Mouse (Mus musculus): ENCODE data around the gene Nmrk1. TPM values are rescaled to one million over a fixed set of nuclear protein-coding genes. Genes with fewer than 3 reads are reported as not detected.

Nmrk1 gene
- polyA plus RNA-seq, 1 experiment from 2014 or later = 5.6 TPM

- ATAC-seq (ENCODE audit: low read depth) = peak; percentile 92
- peak overlapping the region; percentile 94 for H3K27ac ChIP-seq (ENCODE audit: low read length)
Measured at GRCm38 (mm10) chr19:18692176-18692575, 60.4 kb downstream of the Nmrk1 start.

GRCm38 (mm10) chr19:18692768-18693167 is 61.0 kb downstream of the Nmrk1 start:
- Histone ChIP-seq H3K27me3 (ENCODE audit: control insufficient read depth, insufficient read depth, low read depth, low read length) (no peaks in the 10 kb centered on the region), H3K9me3 (replicated peaks; ENCODE audit: control insufficient read depth, low read length) (no peaks in the 10 kb centered on the region), H3K36me3 (ENCODE audit: control insufficient read depth, insufficient read depth) (no peaks in the 10 kb centered on the region), H3K9ac (ENCODE audit: low read depth, low read length) (peak overlapping the region; percentile 47; the same call in 1 of the 2 replicates), H3K4me3 (ENCODE audit: low read depth, low read length) (no peak overlapping the region), H3K4me2 (ENCODE audit: low read depth, low read length) (peak overlapping the region; percentile 56), H3K27ac (ENCODE audit: low read length) (peak overlapping the region; percentile 94), H3K4me1 (ENCODE audit: control insufficient read depth, low read depth, low read length) (peaks cover 39% of the 10 kb centered on the region)
- WGBS (ENCODE audit: insufficient replicate concordance) = 71% methylated on average over 2 of the region's 2 CpGs
- peak; percentile 69 for ATAC-seq (ENCODE audit: low read depth)

More at GRCm38 (mm10) chr19:18692176-18692575, 60.4 kb downstream of the Nmrk1 start:
- no peaks in the 10 kb centered on the region for H3K9me3 ChIP-seq (replicated peaks; ENCODE audit: control insufficient read depth, low read length)
- no peaks in the 10 kb centered on the region for H3K36me3 ChIP-seq (ENCODE audit: control insufficient read depth, insufficient read depth)
- 14% methylated on average over 3 of the region's 3 CpGs for WGBS (ENCODE audit: insufficient replicate concordance)
- H3K27me3 ChIP-seq (ENCODE audit: control insufficient read depth, insufficient read depth, low read depth, low read length) = no peaks in the 10 kb centered on the region
- peak overlapping the region; percentile 47; the same call in 1 of the 2 replicates for H3K9ac ChIP-seq (ENCODE audit: low read depth, low read length)
- H3K4me3 ChIP-seq (ENCODE audit: low read depth, low read length) = no peak overlapping the region
- peaks cover 39% of the 10 kb centered on the region for H3K4me1 ChIP-seq (ENCODE audit: control insufficient read depth, low read depth, low read length)
- peak overlapping the region; percentile 56 for H3K4me2 ChIP-seq (ENCODE audit: low read depth, low read length)

GRCm38 (mm10) chr19:18695116-18695515 is 63.4 kb downstream of the Nmrk1 start:
- Histone ChIP-seq H3K27ac (ENCODE audit: low read length) (peak overlapping the region; percentile 75), H3K4me2 (ENCODE audit: low read depth, low read length) (no peak overlapping the region), H3K27me3 (ENCODE audit: control insufficient read depth, insufficient read depth, low read depth, low read length) (no peaks in the 10 kb centered on the region), H3K4me3 (ENCODE audit: low read depth, low read length) (no peak overlapping the region), H3K36me3 (ENCODE audit: control insufficient read depth, insufficient read depth) (no peaks in the 10 kb centered on the region), H3K9ac (ENCODE audit: low read depth, low read length) (no peak overlapping the region), H3K4me1 (ENCODE audit: control insufficient read depth, low read depth, low read length) (peaks cover 39% of the 10 kb centered on the region), H3K9me3 (replicated peaks; ENCODE audit: control insufficient read depth, low read length) (no peaks in the 10 kb centered on the region)
- WGBS (ENCODE audit: insufficient replicate concordance) = 66% methylated on average over 3 of the region's 3 CpGs
- ATAC-seq (ENCODE audit: low read depth) = peak; percentile 57

GRCm38 (mm10) chr19:18695552-18695951 is 63.8 kb downstream of the Nmrk1 start:
- Histone ChIP-seq H3K4me1 (ENCODE audit: control insufficient read depth, low read depth, low read length) (peaks cover 39% of the 10 kb centered on the region), H3K9ac (ENCODE audit: low read depth, low read length) (peak overlapping the region; percentile 28; the same call in 1 of the 2 replicates), H3K9me3 (replicated peaks; ENCODE audit: control insufficient read depth, low read length) (no peaks in the 10 kb centered on the region), H3K27me3 (ENCODE audit: control insufficient read depth, insufficient read depth, low read depth, low read length) (no peaks in the 10 kb centered on the region), H3K4me3 (ENCODE audit: low read depth, low read length) (no peak overlapping the region), H3K4me2 (ENCODE audit: low read depth, low read length) (peak overlapping the region; percentile 41; the same call in 1 of the 2 replicates), H3K36me3 (ENCODE audit: control insufficient read depth, insufficient read depth) (no peaks in the 10 kb centered on the region), H3K27ac (ENCODE audit: low read length) (peak overlapping the region; percentile 77)
- peak; percentile 80 for ATAC-seq (ENCODE audit: low read depth)
- WGBS (ENCODE audit: insufficient replicate concordance) = 31% methylated on average over 1 of the region's 1 CpGs

Other genes starting within 250 kb of the Nmrk1 start
- gene Ostf1, start 127 bp upstream of the Nmrk1 start, polyA plus RNA-seq (2015; fragmentation: Nextera tagmentation; extraction: Ambion mirVana) = 58.2 and 60.6 TPM in 2 replicates
- 12.0 and 12.6 TPM in 2 replicates for gene Carnmt1, start 38.8 kb downstream of the Nmrk1 start, polyA plus RNA-seq (2015; fragmentation: Nextera tagmentation; extraction: Ambion mirVana)
- 24.2 and 26.6 TPM in 2 replicates for gene D030056L22Rik, start 81.2 kb downstream of the Nmrk1 start, polyA plus RNA-seq (2015; fragmentation: Nextera tagmentation; extraction: Ambion mirVana)
- gene Trpm6, start 118.0 kb downstream of the Nmrk1 start, polyA plus RNA-seq (2015; fragmentation: Nextera tagmentation; extraction: Ambion mirVana) = 0.01 and 0.02 TPM in 2 replicates